Mouse (Mus musculus): ENCODE measurements around the gene Erc1.

Erc1 gene

GRCm38 (mm10) chr6:119585652-119586375, 262.2 kb downstream of the Erc1 start:
- DNase-seq: no peak

DNA sequence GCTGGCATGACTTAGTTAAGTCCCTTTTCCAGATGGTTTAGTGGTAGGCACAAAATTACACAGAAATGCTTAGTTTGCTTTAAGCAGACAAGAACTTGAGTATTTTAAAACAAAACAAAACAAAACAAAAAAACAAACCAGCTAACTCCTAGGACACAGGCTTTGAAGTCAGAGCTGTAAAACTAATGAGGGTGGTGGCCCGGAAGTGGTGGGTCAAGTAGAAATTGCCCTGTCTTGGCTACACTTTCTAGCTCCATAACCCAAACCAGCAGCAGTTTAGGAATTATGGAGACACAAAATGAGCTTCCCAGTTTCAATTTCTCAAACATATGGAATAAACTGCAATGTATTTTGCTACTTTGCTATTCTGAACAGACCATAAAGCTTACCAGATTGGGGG, 263.9 kb downstream of the Erc1 start:
- no peak for DNase-seq

DNA sequence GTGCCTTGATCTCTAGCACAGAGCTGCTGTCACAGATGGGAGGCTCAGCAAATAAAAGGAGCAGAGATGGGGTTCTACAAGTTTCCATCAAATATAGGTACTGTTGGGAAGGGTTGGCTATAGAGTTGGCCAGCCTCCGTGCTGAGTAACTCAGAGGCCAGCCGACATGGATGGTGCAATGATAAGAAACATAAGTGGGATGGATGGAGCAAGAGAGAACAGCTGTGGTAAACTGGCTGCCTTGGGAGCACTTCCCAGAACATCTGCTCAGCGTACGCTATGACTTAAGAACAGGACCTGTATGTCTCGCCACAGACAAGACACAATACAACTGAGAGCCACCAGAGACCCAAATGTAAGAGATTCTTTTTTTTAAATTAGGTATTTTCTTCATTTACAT, 264.8 kb downstream of the Erc1 start:
- DNase-seq: no peak

GRCm38 (mm10) chr6:119576706-119577105, 271.3 kb downstream of the Erc1 start:
- DNase-seq: no peak

GRCm38 (mm10) chr6:119575331-119575730, 272.6 kb downstream of the Erc1 start:
- no peak for DNase-seq

- DNase-seq: peak; percentile 74
These were observed 275.7 kb downstream of the Erc1 start for GRCm38 (mm10) chr6:119572296-119572695.

DNA sequence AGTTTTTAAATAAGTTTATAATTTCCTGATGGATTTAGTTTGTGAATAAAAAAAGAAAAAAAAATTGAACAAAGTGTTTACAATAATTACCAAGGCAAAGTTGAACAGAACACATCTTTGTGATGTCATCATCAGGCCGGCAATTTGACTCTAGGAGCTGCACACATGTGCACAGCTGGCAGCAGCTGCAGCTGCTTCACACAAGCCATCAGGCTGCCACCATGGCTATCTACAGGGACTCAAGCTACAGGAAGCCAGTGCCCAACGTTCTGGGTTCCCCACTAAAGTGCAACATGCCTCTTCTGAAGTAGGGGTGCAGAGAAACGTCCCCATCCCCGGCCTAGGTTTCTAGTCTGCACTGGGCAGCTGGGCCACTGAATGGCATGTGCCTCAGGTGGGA, 277.2 kb downstream of the Erc1 start:
- no peak for DNase-seq

DNA sequence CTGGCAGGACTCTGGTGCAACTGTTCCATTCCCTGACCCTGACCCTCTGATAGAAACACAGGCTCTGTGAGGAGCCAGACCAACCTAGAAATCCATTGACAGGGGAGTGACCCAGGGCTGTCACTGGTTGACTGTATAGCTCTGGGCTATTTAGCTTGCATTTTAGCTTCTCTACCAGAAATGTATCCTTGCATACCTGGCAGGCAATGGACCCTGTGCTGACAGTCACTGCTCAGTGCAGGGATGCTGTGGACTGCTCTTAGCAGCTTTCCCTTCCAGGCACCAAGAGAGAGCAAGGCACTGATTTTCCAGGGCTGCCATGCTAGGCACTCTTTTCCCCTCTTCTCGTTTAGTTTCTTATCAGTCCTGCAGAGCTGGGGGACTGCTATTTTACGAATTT, 279.6 kb downstream of the Erc1 start:
- DNase-seq: no peak

DNA sequence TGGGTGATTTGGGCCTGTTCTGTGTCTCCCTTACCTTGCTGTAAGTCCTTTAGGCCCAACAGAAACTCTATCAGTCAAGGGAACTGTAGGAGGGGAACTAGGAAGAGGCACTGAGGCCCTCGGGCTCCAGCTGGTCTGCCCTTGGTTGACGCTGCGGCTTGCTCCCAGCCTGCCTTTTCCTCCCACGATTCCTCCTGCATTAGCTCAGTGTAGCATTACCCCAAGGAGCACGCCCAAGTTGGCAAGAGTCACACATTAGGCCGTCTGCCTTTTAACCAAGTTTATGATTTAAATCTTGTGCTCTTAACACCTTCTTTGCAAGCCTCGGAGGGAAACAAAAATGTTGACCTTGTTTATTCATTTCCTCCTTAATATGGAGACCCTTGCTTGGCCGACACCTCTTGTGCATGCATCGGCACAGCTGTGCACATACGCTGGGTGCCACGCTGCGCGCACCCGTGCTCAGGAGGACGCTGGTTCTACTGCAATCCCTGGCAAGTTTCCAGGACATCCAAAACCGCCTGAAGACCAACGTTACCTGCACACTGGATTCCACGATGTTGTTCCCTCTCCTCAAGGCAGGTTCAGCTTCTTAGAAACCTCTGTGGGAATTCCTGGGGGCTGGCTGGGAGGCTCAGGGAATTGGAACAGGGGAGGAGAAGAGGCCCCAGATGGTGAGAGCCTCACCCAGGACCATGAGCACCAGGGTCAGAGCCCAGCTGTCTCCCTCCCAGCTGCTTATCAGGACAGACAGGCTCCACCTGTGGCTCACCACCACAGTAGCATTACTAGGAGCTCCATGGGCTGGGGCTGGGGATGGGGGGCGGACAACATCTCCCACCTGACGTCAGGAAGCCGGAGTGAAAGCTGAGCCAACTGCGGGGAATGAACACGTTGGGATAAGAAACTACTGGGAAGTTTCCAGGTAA, 282.3 kb downstream of the Erc1 start:
- DNase-seq: no peak

- DNase-seq: no peak
These were observed 285.4 kb downstream of the Erc1 start for GRCm38 (mm10) chr6:119562558-119562957.

- no peak for DNase-seq
These were observed 289.1 kb downstream of the Erc1 start for GRCm38 (mm10) chr6:119558855-119559254.

- DNase-seq: no peak
These were observed 293.5 kb downstream of the Erc1 start for GRCm38 (mm10) chr6:119554439-119554838.

DNA sequence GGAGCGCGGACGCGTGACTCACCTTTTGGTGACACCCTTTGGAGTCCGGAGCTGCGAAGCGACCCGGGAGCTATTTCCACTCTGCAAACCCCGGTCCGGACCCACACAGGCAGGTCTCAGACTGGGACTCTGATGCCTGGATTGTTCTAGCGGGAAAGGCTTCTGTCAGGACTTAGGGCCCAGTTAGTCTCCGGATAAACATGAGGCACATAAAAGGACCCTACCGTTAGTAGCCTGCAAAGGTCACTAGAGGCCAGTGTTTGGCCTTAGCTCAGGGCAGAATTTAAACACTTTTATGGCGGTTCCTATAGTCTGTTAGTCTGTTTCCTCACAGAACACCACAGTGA, 303.5 kb downstream of the Erc1 start:
- no peak for DNase-seq

DNA sequence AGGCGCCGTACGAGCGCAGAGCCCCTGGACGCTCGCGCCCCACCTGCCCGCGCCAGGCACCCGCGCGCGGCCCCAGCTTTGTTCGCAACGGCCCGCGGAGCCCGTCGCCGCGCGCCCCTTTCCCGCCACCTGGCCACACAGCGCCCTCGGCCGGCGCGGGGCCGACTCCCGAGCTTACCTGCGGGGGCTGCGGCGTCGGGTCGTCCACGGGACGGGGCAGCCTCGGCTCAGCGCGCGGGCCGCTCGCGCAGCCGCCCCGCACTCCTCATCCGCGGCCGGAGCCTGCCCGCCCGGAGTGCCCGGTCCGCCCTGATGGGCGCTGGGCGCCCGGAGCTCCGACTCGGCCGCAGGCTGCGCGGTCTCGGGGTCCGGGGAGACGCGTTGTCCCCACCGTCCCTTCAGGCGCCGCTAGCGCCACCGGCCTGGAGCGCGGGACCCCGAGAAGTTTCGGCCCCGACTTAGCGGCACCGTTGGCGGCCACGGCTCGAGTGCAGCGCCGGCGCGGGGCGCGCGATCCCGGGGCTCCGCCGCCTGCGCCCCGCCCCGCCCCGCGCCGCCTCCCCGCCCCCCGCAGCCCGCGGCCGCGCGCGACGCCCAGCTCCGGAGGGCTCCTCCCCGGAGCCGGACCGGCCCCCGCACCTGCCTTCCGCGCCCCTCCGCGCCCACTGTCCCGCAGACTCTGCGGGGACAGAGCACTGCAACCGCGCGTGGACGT, 304.0 kb downstream of the Erc1 start, which contains the start of gene Wnt5b:
Wnt5b (minus strand) TSS at position 545 of the 715 bp plus-strand sequence.
- DNase-seq: no peak

- DNase-seq: no peak
These were observed 304.5 kb downstream of the Erc1 start for GRCm38 (mm10) chr6:119543456-119543802.

DNA sequence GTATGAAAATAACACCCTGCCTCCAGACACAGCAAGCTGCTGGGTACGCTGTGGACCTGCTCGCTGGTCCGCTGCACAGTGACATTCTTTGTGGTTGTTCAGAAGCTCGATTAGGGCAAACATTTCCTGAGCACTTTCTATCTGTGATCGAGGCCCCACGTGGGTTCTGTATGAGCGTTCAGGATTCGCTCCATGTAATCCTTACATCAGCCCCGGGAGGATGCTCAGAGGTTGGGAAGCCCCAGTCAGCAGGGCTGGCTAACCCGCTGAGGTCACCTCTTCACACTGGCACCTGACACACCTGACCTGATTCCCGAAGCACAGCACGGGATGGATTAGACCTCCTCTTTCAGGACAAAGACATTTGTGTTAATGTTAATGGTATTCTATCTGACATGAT, 312.1 kb downstream of the Erc1 start:
- DNase-seq: no peak

GRCm38 (mm10) chr6:119533170-119533709, 314.7 kb downstream of the Erc1 start:
- no peak for DNase-seq

GRCm38 (mm10) chr6:119529659-119530058, 318.3 kb downstream of the Erc1 start:
- no peak for DNase-seq

- DNase-seq: no peak
These were observed 321.5 kb downstream of the Erc1 start for GRCm38 (mm10) chr6:119526498-119526897.

DNA sequence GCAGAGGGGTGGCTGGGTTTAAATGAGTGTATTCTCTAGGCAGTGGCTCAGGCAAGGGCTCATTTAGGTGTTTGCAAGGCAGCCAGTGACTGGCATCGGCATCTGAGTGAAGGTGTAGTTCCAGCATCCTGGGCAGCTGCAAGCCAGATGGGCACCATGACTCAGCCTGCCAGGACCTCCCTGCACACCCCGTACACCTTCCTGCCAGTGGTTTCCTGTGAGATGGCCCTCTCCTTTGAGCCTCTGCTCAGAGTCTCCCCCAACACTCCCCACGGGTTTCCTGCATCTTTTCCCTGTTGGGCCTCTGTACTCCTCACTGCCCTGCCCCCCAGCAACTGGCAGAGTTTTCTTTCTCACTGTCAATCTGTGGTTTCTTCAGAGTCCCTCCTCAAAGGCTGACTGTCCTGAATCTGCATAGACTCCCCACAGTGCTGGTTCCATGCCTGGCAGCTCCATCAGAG, 326.0 kb downstream of the Erc1 start:
- DNase-seq: no peak

GRCm38 (mm10) chr6:119521482-119521900, 326.5 kb downstream of the Erc1 start:
- peak; percentile 29 for DNase-seq
